Mouse (Mus musculus): Measurements from ENCODE around the gene Angptl6. TPM values are rescaled to one million over a fixed set of nuclear protein-coding genes. Genes with fewer than 3 reads are reported as not detected.
"Not testable (repeated sequence)": the region's sequence is repeated elsewhere in the genome, so short reads cannot be mapped to it uniquely, and the experiment has no call there.

Angptl6 gene
- polyA plus RNA-seq, 1 experiment from 2014 or later, result 7.9 TPM

- Histone ChIP-seq H3K4me3 (ENCODE audit: low read depth, low read length) (no peak overlapping the region), H3K9ac (ENCODE audit: low read length) (no peak overlapping the region), H3K27me3 (ENCODE audit: control insufficient read depth, insufficient read depth, low read length) (no peaks in the 10 kb centered on the region), H3K36me3 (ENCODE audit: control insufficient read depth, insufficient read depth, low read length) (no peaks in the 10 kb centered on the region), H3K4me1 (replicated peaks; ENCODE audit: control insufficient read depth, insufficient read depth) (no peaks in the 10 kb centered on the region), H3K4me2 (replicated peaks; ENCODE audit: low read depth) (no peak overlapping the region), H3K27ac (replicated peaks) (no peak overlapping the region), H3K9me3 (ENCODE audit: control insufficient read depth, low read length) (no peaks in the 10 kb centered on the region)
- ATAC-seq (ENCODE audit: low FRiP score, low TSS enrichment) (no peak), DNase-seq (ENCODE audit: low spot score) (no peak)
- 56% methylated on average over 6 of the region's 6 CpGs for WGBS
- TF ChIP-seq EP300 (optimal IDR thresholded peaks at IDR 0.05) (no peak), CTCF (IDR thresholded peaks at IDR 0.05; ENCODE audit: low read depth) (no peak)
Observed at GRCm38 (mm10) chr9:20838931-20839330, 40.6 kb downstream of the Angptl6 start.

DNA sequence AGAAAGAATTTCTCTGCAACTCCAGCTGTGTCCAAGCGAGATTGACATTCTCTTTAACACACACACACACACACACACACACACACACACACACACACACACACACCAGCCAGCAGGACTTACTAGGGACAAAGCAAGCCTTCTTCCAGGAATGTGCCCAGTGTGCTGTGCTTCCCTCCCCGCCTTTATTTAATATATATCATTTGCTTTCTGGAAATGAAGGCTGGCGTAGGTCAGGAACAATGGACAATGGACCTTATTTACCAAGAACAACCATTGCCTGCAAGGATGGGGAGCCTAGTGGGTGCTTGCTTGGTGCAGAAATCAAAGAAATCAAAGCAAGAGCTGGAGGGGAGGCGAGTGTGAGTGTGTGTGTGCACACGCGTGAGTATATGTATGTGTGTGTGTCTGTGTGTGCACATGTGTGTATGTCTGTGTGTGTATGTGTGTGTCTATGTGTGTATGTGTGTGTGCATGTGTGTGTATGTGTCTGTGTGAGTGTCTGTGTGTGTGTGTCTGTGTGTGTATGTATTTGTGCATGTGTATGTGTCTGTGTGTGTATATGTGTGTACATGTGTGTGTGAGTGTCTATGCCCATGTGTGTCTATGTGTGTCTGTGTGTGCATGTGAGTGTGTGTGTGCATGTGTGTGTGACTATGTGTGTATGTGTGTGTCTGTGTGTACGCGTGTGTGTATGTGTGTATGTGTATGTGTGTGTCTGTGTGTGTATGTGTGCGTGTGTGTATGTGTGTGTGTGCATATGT lies 42.2 kb downstream of the Angptl6 start:
- no peaks in the 10 kb centered on the region for H3K27me3 ChIP-seq (ENCODE audit: control insufficient read depth, insufficient read depth, low read length)
- no peaks in the 10 kb centered on the region for H3K9me3 ChIP-seq (ENCODE audit: control insufficient read depth, low read length)
- no peak overlapping the region for H3K9ac ChIP-seq (ENCODE audit: low read length)
- 67% methylated on average over 9 of the region's 9 CpGs for WGBS
- H3K36me3 ChIP-seq (ENCODE audit: control insufficient read depth, insufficient read depth, low read length), result no peaks in the 10 kb centered on the region
- ATAC-seq (ENCODE audit: low FRiP score, low TSS enrichment) (peak; percentile 63; the same call in 1 of the 2 replicates), DNase-seq (ENCODE audit: low spot score) (no peak)
- TF ChIP-seq EP300 (optimal IDR thresholded peaks at IDR 0.05), result no peak
- TF ChIP-seq CTCF (IDR thresholded peaks at IDR 0.05; ENCODE audit: low read depth), result no peak
- H3K4me2 ChIP-seq (replicated peaks; ENCODE audit: low read depth), result no peak overlapping the region
- H3K4me1 ChIP-seq (replicated peaks; ENCODE audit: control insufficient read depth, insufficient read depth), result no peaks in the 10 kb centered on the region
- no peak overlapping the region for H3K4me3 ChIP-seq (ENCODE audit: low read depth, low read length)
- no peak overlapping the region for H3K27ac ChIP-seq (replicated peaks)

DNA sequence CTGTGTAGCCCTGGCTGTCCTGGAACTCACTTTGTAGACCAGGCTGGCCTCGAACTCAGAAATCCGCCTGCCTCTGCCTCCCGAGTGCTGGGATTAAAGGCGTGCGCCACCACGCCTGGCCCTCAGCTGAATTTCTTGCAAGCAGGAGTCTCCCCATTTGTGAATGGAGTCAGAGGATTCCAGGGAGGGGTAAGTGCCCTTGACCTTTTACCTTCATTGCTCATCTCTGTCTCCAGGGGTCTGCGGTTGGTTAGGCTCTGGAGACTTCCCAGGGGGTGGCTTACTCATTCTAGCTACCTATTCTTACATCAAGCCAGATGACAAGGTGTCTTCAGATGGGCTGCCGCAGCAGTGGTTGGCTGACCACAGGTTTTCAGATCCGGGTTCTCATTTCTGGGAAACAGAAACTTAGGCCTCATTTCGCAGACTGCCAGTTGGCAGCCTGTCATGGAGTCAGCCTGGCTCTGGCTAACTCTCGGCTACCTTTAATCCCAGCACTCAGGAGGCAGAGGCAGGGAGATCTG lies 44.0 kb downstream of the Angptl6 start:
- H3K27ac ChIP-seq (replicated peaks); H3K27me3 ChIP-seq (ENCODE audit: control insufficient read depth, insufficient read depth, low read length); H3K36me3 ChIP-seq (ENCODE audit: control insufficient read depth, insufficient read depth, low read length); H3K4me1 ChIP-seq (replicated peaks; ENCODE audit: control insufficient read depth, insufficient read depth); H3K4me3 ChIP-seq (ENCODE audit: low read depth, low read length); H3K9me3 ChIP-seq (ENCODE audit: control insufficient read depth, low read length); H3K9ac ChIP-seq (ENCODE audit: low read length); ATAC-seq (ENCODE audit: low FRiP score, low TSS enrichment); H3K4me2 ChIP-seq (replicated peaks; ENCODE audit: low read depth); DNase-seq (ENCODE audit: low spot score): not testable (repeated sequence)
- 87% methylated on average over 10 of the region's 11 CpGs for WGBS

DNA sequence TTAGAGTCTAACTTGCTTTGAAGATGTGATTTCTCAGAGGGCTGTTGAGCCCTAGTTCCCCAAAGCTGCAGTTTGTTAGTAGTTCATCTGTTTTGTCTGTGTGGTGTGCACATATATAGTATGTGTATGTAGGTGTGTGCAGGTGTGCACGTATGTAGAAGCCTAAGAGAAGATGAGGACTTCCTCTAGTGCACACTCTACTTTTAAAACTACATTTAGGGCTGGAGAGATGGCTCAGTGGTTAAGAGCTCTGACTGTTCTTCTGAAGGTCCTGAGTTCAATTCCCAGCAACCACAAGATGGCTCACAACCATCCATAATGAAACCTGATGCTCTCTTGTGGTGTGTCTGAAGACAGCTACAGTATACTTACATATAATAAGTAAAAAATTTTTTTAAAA lies 44.6 kb downstream of the Angptl6 start:
- Histone ChIP-seq H3K36me3 (ENCODE audit: control insufficient read depth, insufficient read depth, low read length) (no peaks in the 10 kb centered on the region), H3K4me1 (replicated peaks; ENCODE audit: control insufficient read depth, insufficient read depth) (peaks cover 3% of the 10 kb centered on the region; the same call in 1 of the 2 replicates), H3K9ac (ENCODE audit: low read length) (no peak overlapping the region), H3K27me3 (ENCODE audit: control insufficient read depth, insufficient read depth, low read length) (no peaks in the 10 kb centered on the region), H3K27ac (replicated peaks) (no peak overlapping the region), H3K4me3 (ENCODE audit: low read depth, low read length) (no peak overlapping the region), H3K4me2 (replicated peaks; ENCODE audit: low read depth) (no peak overlapping the region), H3K9me3 (ENCODE audit: control insufficient read depth, low read length) (no peaks in the 10 kb centered on the region)
- DNase-seq (ENCODE audit: low spot score) (no peak), ATAC-seq (ENCODE audit: low FRiP score, low TSS enrichment) (no peak)
- TF ChIP-seq CTCF (IDR thresholded peaks at IDR 0.05; ENCODE audit: low read depth) (no peak), EP300 (optimal IDR thresholded peaks at IDR 0.05) (no peak)
- 63% methylated on average over 1 of the region's 1 CpGs for WGBS

DNA sequence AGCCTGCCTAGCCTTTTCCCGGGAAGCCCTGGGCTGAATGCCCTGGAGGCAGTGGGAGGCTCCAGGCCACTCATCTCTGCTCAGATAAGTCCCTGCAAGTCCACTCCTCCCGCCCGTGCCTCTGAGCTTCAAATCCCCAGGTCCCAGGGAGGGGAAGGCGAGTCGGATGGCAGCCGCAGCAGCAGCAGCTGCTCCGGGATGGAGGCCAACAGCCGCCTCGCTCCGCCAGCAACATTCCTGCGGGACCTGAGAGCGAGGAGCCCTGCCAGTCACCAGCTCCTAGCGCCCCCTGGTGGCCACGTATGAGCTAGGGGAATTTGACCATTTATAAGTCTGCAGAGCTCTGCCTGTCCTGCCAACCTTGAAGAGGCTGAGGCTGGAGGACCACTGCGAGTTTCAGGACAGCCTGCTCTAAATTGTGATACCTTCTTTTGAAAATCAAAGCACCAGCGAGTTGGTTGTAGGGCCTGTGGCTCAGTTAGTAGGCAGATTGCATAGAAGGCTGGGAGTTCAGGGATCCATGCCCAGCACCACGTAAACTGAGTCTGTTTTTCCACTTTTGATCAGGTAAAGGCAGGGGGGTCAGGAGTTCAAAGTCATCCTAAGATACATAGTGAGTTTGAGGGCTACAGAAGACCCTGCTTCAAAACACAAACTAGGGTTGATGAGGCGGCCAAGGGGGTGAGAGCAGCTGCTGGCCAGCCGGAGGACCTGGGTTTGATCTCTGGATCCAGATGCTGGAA lies 48.5 kb downstream of the Angptl6 start:
- 14% methylated on average over 19 of the region's 19 CpGs for WGBS
- Histone ChIP-seq H3K4me2 (replicated peaks; ENCODE audit: low read depth) (no peak overlapping the region), H3K9ac (ENCODE audit: low read length) (no peak overlapping the region)

GRCm38 (mm10) chr9:20828127-20828526 lies 51.4 kb downstream of the Angptl6 start:
- DNase-seq (ENCODE audit: low spot score) (no peak), ATAC-seq (ENCODE audit: low FRiP score, low TSS enrichment) (no peak)
- H3K9ac ChIP-seq (ENCODE audit: low read length), result no peak overlapping the region
- no peaks in the 10 kb centered on the region for H3K36me3 ChIP-seq (ENCODE audit: control insufficient read depth, insufficient read depth, low read length)
- H3K9me3 ChIP-seq (ENCODE audit: control insufficient read depth, low read length), result no peaks in the 10 kb centered on the region
- peaks cover 3% of the 10 kb centered on the region; the same call in 1 of the 2 replicates for H3K4me1 ChIP-seq (replicated peaks; ENCODE audit: control insufficient read depth, insufficient read depth)
- no peak overlapping the region for H3K4me3 ChIP-seq (ENCODE audit: low read depth, low read length)
- TF ChIP-seq EP300 (optimal IDR thresholded peaks at IDR 0.05) (no peak), CTCF (IDR thresholded peaks at IDR 0.05; ENCODE audit: low read depth) (no peak)
- H3K27ac ChIP-seq (replicated peaks), result no peak overlapping the region
- H3K27me3 ChIP-seq (ENCODE audit: control insufficient read depth, insufficient read depth, low read length), result no peaks in the 10 kb centered on the region
- WGBS, result 95% methylated on average over 1 of the region's 1 CpGs
- H3K4me2 ChIP-seq (replicated peaks; ENCODE audit: low read depth), result no peak overlapping the region

More for the DNA sequence above, 48.5 kb downstream of the Angptl6 start:
- H3K4me3 ChIP-seq (ENCODE audit: low read depth, low read length), result no peak overlapping the region
- no peaks in the 10 kb centered on the region for H3K27me3 ChIP-seq (ENCODE audit: control insufficient read depth, insufficient read depth, low read length)
- H3K36me3 ChIP-seq (ENCODE audit: control insufficient read depth, insufficient read depth, low read length), result no peaks in the 10 kb centered on the region
- TF ChIP-seq CTCF (IDR thresholded peaks at IDR 0.05; ENCODE audit: low read depth), result peak; percentile 99
- no peak for TF ChIP-seq EP300 (optimal IDR thresholded peaks at IDR 0.05)
- H3K4me1 ChIP-seq (replicated peaks; ENCODE audit: control insufficient read depth, insufficient read depth), result peaks cover 3% of the 10 kb centered on the region; the same call in 1 of the 2 replicates
- no peak overlapping the region for H3K27ac ChIP-seq (replicated peaks)
- DNase-seq (ENCODE audit: low spot score) (peak; percentile 93), ATAC-seq (ENCODE audit: low FRiP score, low TSS enrichment) (peak; percentile 90)
- H3K9me3 ChIP-seq (ENCODE audit: control insufficient read depth, low read length), result no peaks in the 10 kb centered on the region

Measured in stomach, postnatal 0 days (tissue).